Mouse (Mus musculus): ENCODE measurements at regions not wholly inside any gene's neighbourhood (a gene's known extent, or its start where the extent isn't known, plus 50 kb on each side); places are given as distances from the start of the nearest gene placed in this dataset.

DNA sequence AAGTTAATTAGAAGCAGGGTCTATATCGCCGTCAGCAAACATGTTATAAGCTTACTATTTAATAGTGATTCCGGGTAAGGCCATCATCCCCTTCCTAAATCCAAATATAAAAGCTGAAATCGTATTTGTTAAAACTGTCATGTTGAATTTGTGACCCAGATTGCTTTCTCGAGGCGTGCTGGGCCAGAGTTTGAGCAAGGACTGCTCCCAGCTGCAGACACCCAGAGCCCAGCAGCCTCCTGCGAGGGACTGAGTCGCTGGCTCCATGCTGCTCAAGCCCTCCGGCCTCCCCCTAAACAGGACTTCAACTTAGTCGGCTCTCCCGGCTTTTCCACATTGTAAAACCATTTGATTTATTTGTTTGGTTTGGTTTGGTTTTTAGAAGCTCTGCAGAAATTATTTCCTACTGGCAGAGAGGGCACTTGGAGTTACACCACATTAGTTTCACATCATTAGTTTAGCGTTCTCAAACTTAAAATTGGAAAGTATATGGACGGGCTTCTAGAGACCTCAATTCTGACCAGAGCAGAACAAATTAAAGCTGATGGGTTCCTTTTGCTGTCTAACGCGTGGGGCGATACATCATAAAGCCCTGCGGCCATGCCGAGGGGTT lies 126.4 kb upstream of the Pitx1 start:
- no peak for DNase-seq (ENCODE audit: low read depth, low spot score)

- DNase-seq (ENCODE audit: low read depth, low spot score): no peak
These were observed 118.4 kb upstream of the Pitx1 start for GRCm38 (mm10) chr13:55954346-55954745.

DNA sequence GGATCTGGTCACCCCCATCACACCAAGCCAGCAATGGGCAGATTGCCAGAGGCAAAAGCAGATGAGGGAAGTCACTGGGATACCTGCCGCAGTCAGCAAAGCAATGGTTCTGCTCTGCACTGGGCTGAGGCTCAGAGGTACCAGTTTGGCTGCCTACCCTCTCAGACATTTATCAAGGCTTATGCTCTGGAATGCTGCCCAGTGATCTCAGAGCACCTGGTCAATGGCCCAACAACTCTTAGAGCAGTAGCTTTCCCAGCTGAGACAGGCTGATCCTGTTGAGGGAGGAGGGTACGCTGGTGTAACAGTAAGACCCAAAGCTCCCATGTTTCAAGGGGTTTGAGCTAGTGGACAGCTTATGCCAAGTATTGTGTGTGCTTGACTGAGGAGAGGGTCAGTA lies 117.4 kb upstream of the Pitx1 start:
- no peak for DNase-seq (ENCODE audit: low read depth, low spot score)

DNA sequence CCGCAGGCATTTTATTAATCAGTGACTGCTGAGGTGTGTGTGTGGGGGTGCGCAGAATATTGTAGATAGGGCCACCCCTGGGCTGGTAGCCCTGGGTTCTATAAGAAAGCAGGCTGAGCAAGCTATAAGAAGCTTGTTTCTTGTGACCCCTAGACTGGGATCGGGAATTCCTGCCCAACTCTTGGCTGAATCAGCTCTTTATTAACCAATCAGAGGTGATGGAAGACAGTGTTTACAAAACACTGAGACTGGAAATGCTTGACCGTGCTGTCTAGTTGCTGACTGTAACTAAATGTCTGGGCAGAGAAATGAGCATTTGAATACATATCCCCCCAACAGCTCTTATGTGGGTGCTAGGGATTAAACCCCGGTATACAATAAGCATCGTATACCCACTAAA lies 114.8 kb upstream of the Pitx1 start:
- DNase-seq (ENCODE audit: low read depth, low spot score): no peak

DNA sequence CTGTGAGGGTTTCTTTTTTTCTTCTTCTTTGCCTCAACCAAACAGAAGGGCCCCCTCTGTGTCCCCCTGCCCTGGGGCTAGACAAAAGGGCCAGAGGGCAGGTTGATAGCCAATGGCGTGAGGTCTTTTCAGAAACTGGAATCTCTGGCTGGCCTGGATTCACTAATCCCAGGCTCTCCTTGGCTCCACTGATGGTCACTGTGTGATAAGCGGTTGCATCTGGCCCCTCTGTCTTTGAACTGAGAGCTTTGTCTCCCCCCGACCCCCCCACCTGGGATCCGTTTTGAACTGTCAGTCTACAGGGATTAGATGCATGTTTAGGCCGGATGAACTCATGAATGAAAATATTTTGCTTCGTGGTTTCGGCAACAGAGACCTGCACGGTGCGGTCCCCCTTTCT lies 112.6 kb upstream of the Pitx1 start:
- DNase-seq (ENCODE audit: low read depth, low spot score): no peak

DNA sequence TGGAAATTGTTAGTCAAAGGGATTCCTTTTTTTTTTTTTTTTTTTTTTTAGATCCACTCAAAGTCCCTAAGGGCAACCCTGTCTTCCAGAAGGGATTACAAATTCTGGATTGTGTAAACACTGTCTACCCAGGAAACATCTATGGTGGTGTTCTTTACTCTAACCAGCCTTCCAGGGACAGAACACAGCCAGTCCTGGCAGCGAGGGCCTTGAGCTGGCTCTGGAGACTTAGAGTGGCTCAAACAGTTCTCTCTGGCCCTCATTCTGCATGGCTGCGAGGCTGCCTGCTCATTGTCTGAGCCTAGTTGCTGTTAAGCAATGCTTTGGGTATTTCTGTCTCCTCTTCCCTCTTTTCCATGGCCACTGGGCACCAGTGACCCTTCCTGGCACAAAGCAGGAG lies 112.2 kb upstream of the Pitx1 start:
- no peak for DNase-seq (ENCODE audit: low read depth, low spot score)

DNA sequence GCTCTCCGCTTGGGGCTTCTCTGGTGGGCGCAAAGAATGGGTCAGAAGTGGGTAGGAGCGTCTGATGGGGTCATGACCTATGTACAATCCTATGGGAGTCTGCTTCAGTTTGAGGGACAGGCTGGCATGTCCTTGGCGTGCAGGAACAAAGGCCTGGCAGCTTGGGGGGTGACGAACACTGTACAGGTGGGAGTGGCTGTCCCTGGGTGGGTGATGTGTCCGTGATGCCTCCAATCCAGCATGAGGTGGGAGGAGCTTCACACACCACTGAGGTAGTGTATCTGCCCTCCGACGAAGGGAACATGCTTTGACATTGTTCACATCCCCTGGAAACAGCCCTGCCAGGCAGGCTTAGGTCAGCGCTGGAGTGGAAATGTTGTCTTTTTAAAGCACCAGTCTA lies 101.4 kb upstream of the Pitx1 start:
- no peak for DNase-seq (ENCODE audit: low read depth, low spot score)

- no peak for DNase-seq (ENCODE audit: low read depth, low spot score)
These were observed 101.0 kb upstream of the Pitx1 start for GRCm38 (mm10) chr13:55937000-55937399.

DNA sequence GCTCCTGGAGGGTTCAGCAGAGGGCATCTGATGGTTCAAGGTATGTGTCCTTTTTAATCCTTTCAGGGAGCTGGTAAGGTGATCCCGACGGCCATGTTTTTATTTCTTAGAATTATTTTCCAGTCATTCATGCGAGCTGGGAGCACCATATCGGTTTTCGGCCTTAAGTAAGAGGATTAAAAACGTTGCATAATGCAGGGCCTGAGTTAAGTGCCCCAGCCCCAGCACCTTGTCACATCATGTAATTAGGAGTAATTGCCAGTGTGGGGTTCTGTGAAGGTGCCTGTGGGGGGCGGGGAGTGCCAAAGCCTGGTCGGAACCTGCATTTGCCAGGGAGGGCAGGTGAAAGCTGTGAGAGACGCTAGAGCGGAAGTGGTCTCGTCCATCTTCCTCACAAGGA lies 94.6 kb upstream of the Pitx1 start:
- no peak for DNase-seq (ENCODE audit: low read depth, low spot score)

DNA sequence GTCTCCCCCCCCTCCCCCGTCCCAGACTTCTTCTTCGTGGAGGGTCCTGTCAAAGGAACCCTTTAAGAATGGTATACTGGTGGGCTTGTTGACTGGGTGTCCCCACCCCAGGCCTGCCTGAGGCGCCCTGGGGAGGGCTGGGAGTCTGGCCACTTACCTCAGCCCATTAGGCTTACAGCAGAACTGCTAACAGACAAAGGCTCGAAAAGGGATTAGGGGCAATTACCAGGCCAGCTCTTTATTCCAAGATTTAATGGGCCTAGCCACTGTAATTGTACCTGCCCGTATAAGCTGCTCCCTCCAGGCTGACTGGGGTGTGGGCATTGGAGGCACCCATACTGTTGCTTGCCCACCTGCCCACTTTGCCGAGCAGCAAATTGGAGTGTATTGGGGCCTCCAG lies 93.8 kb upstream of the Pitx1 start:
- DNase-seq (ENCODE audit: low read depth, low spot score): no peak

GRCm38 (mm10) chr13:55923505-55924136 lies 87.6 kb upstream of the Pitx1 start:
- no peak for DNase-seq (ENCODE audit: low read depth, low spot score)

DNA sequence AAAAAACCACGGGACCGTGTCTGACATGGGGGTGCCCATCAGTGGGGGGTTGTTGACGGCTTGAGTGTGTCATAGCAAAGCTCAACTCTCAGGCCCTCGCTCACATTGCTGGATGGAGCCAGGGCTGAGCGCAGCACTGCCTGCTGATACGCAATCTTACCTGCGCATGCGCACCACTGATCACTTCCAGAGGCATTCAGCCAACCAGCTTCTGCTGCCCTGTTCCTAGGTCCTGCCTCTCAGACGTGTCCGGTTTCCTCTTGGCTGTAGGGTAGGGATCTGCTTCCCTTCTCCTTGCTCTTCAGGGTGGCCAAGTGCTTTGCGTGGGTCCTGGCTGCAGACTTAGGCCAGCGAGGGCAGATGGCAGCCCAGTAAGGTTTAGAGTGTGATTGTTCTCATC lies 81.3 kb upstream of the Pitx1 start:
- DNase-seq (ENCODE audit: low read depth, low spot score): no peak

GRCm38 (mm10) chr13:55912271-55912711 lies 76.3 kb upstream of the Pitx1 start:
- DNase-seq (ENCODE audit: low read depth, low spot score): no peak

DNA sequence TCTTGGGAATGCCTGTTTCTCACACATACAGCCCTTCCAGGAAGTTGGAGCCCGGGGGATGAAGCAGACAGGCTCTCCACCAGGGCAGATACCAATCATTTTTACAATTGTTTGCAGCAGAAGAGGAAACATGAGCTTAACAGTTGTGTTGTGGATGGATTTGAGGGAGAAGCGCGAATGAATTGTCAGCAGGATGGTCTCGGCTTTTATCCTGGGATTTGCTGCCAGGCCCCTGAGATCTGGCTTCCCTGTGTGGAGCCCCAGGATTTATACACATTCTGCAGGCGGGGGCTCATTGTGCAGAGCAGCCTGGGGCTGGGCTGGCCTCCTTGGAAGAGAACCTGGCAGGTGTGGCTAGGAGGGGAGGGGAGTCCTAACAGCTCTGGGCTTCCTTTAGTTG lies 73.9 kb upstream of the Pitx1 start:
- DNase-seq (ENCODE audit: low read depth, low spot score): no peak

DNA sequence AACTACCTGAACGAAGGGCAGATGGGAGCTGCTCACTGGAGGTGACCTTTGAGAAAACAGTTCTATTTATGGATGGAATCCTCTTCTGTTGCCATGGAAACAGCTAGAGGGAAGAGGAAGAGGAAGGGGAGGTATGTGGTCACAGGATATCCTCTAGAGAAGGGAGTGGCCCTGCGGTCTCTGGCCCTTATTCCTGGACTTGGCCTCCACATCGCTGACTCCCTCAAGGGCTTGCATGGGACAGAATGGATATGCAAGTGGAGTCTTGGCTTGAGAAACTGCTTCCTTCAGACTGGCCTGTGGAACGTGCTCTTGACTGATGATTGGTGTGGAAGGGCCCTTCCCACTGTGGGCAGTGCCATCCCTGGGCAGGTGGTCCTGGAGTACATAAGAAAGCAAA lies 68.9 kb upstream of the Pitx1 start:
- no peak for DNase-seq (ENCODE audit: low read depth, low spot score)

GRCm38 (mm10) chr13:55902255-55902654 lies 66.3 kb upstream of the Pitx1 start:
- DNase-seq (ENCODE audit: low read depth, low spot score): no peak

GRCm38 (mm10) chr13:55900190-55900526 lies 64.2 kb upstream of the Pitx1 start:
- DNase-seq (ENCODE audit: low read depth, low spot score): no peak

GRCm38 (mm10) chr13:55899501-55900189 lies 63.7 kb upstream of the Pitx1 start:
- no peak for DNase-seq (ENCODE audit: low read depth, low spot score)

DNA sequence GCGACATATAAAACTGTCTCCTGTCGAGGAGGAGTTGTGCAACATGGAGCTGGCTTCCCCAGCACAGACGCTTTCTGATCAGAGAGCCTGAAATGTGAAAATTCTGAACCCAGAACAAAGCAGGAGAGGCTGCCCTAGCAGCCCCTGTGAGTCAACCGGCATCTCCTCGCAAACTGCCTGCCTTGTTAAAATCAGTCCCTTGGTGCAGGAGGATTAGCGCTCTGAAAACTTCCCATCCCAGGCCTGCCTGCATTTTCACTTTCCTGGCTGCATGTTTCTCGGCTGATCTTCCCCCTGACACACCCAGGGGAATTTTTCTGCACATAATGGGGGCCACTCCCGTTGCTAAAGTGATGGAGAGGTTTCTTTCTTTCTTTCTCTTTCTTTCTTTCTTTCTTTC lies 63.0 kb upstream of the Pitx1 start:
- DNase-seq (ENCODE audit: low read depth, low spot score): no peak

DNA sequence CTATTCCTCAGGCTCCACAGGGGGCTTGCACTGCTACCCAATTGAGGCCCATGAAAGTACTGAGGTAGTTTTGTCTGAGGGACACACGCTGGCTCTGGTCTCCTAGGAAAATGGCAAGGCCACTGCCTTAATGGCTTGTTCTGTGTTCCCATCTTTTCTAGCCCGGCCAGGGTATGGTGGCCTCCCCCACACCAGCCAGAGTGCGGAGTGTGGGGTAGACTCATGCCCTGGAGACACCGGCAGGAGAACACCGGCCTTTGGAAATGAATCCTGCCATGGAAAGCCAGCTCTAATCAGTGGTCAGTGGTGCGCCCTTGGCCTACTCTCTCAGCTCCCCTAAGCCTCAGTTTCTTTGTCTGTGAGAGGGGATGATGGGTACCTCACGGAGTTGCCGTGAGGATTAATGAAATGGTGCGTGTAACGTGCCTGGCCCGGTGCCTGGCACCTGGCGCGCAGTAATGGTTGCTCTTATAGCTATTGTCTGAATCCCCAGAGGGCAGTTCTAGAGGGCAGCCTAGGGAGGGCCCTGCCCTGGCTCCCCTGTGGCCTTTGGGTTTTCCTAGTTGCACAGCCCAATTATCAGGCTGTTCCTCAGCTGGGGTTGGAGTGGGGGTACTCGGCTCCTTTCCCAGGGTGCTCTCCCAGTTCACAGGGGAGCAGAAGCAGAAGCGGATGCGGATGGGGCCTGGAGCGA lies 62.4 kb upstream of the Pitx1 start:
- no peak for DNase-seq (ENCODE audit: low read depth, low spot score)

DNA sequence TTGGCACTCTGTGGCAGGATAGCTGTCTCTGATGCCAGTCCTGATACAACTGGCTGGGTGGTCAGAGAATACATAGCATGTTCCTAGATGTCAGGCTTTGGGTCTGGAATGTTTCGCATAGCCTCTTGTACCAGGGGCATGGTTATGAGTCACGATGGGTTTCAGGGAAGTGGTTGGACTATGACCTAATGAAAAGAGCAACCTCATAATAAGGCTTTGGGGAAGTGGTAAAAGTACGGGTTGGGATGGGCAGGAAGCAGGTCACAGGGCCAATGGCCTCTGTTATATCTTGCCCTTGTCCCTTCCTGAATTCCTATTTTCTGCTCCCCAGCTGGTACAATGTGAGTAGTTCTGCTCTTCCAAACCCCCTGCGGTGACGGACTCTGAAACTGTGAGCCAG lies 59.5 kb upstream of the Pitx1 start:
- no peak for DNase-seq (ENCODE audit: low read depth, low spot score)

DNA sequence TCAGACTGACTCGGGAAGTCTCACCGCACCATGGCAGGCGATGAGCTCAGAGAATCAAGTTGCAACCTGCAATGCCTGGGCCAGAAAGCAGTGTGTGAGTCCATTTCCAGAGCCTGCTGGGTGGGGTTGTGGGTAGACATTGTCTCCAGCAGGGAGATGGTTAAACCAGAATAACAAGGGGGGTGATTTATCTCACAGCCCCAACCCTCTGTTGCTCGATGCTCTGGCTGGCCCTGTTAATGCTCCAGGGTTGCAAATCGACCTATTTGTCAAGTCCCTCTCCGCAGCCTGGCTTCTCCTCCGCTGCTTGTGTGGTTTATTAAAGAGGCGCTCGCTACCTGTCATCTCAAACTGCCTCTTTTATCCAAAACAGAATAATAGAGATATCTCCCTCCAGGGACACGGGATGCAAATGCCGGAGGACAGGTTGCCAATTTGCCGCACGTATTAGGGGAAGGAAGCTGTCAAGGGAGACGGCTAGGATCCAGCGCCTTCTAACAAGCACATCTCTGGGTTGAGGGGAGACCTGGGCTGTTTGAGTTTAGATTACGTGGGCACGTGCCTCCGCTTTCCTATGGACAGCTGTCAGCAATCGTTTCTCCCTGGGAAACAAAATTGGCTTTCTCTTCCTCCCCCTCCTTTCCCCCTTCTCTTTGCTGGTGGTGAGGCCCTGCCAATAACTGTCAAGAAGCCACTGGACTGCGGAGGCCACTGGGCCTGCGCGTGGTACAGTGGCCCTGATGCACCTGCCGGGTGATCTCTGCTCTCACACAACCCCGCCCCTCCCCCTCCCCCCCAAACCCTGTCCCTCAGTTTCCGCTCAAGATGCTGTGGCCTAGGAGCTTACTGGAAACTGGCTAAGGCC lies 57.4 kb upstream of the Pitx1 start:
- no peak for DNase-seq (ENCODE audit: low read depth, low spot score)

All from A20 (cell line).